Mouse (Mus musculus) heart, postnatal 0 days (tissue): ENCODE results near the gene Zbtb45. TPM values are rescaled to one million over a fixed set of nuclear protein-coding genes. Genes with fewer than 3 reads are reported as not detected.
A peak's percentile ranks its signal among the peaks of the same experiment; 100 is the strongest.

Source experiments
- ATAC-seq: fragments of 200-750 bp; cut with Nextera tagmentation; 2 replicates; pipeline ENCODE4 v1.8.0; 2017; ENCODE audit warnings: low read depth, moderate number of reproducible peaks, moderate library complexity; ENCODE audit not compliant: insufficient read depth
- DNase-seq: peaks from one replicate; pipeline ENCODE4 v3.0.0-alpha.2; 2016; ENCODE audit warnings: low spot score
- H3K27ac ChIP-seq: fragments of 300-500 bp; sonication (generic); 2 replicates; pipeline ENCODE4 v1.5.1; 2014; ENCODE audit warnings: low read depth, mild to moderate bottlenecking
- H3K27me3 ChIP-seq: fragments of 300-500 bp; sonication (generic); 2 replicates; pipeline ENCODE4 v1.6.1; 2014; ENCODE audit warnings: low read length, mixed read lengths; ENCODE audit not compliant: control insufficient read depth, insufficient read depth
- H3K36me3 ChIP-seq: fragments of 300-500 bp; sonication (generic); replicated peaks from 2 replicates; pipeline ENCODE4 v1.6.1; 2014; ENCODE audit warnings: low read length, mixed read lengths; ENCODE audit not compliant: control insufficient read depth, insufficient read depth
- H3K4me1 ChIP-seq: fragments of 300-500 bp; sonication (generic); 2 replicates; pipeline ENCODE4 v1.6.1; 2014; ENCODE audit warnings: antibody characterized with exemption; ENCODE audit not compliant: control insufficient read depth, insufficient read depth
- H3K4me2 ChIP-seq: fragments of 300-500 bp; sonication (generic); 2 replicates; pipeline ENCODE4 v1.6.1; 2014; ENCODE audit warnings: low read depth, mild to moderate bottlenecking, low read length, moderate library complexity
- H3K4me3 ChIP-seq: fragments of 300-500 bp; sonication (generic); 2 replicates; pipeline ENCODE4 v1.5.1; 2014; ENCODE audit warnings: low read depth, low read length
- H3K9ac ChIP-seq: fragments of 300-500 bp; sonication (generic); replicated peaks from 2 replicates; pipeline ENCODE4 v1.6.1; 2014; ENCODE audit warnings: low read depth, low read length, mixed read lengths
- H3K9me3 ChIP-seq: fragments of 300-500 bp; sonication (generic); replicated peaks from 2 replicates; pipeline ENCODE4 v1.6.1; 2016; ENCODE audit warnings: low read length; ENCODE audit not compliant: control insufficient read depth
- CTCF ChIP-seq: IDR thresholded peaks from 2 replicates; pipeline ENCODE4 v1.5.1; 2016; ENCODE audit warnings: antibody characterized with exemption, control low read depth, low read depth
- EP300 ChIP-seq: IDR thresholded peaks from 2 replicates; pipeline ENCODE4 v1.6.1; 2016; ENCODE audit warnings: antibody characterized with exemption, low read depth
- WGBS: fragments of 180-500 bp; shearing (Covaris S2); extraction: QIAGEN DNeasy Blood & Tissue Kit; methylation state at CpG from one replicate; pipeline ENCODE4 v1.1.7; 2014; 5-methylcytosine and 5-hydroxymethylcytosine counted together
- polyA plus RNA-seq: library from polyadenylated mRNA; unstranded; fragments of >200 nt; fragmentation: Nextera tagmentation; extraction: Ambion mirVana; gene quantifications from 2 replicates; pipeline ENCODE4 v1.2.1, GENCODE M21; 2015
- total RNA-seq: library from RNA; depleted of rRNA; stranded (reverse); fragments of >200 nt; gene quantifications from 2 replicates; pipeline ENCODE4 v1.2.3, GENCODE M21; 2014; ENCODE audit warnings: low replicate concordance; rRNA removed

Zbtb45 gene
- total RNA-seq (16.9 and 29.2 TPM in 2 replicates), polyA plus RNA-seq (9.5 and 10.5 TPM in 2 replicates)

DNA sequence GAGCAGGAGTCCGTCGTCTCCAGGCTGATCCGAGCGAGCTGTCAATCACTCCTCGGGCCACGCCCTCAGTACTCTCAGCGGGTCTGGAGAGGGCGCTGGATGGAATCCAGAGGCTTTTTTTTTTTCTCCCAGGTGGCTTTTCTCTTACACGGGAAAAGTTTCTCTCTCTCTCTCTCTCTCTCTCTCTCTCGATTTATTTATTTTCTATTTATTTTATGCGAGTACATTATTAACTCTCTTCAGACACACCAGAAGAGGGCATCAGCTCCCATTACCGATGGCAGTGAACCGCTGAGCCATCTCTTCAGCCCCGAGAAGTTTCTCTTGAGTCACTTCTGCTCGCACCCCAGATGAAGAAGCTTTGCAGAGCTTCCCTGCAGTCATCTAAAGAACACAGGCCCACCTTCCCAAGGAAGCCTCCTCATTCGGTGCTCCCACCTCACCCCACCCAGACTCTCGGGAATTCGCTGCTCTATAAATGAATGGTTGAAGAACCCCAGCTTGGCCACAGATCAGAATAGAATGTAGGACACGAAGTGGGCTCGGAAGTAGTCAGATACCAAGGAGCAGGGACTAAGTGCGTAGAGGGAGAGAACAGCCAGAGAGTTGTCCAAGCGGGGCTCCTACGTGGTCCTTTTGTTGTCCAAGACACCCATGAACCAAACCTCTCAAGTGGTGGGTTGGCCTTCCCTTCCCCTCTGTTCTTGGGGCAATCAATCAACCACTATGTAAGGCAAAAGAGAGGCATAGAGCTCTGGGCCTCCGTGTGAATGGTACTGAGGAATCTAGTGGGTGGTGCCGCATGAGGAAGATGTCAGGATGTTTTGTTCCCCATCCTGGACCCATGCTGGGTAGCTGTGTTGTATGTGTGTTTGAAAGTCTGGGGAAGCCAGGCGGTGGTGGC lies at the start of gene Zbtb45:
Gene Zbtb45, minus strand, starts transcription at position 30 of the 904 bp plus-strand sequence.
- Histone ChIP-seq H3K9me3 (no peaks in the 10 kb centered on the region), H3K36me3 (peaks cover 27% of the 10 kb centered on the region), H3K27me3 (no peaks in the 10 kb centered on the region), H3K9ac (peak within 1 kb of the TSS; percentile 64), H3K27ac (peak within 1 kb of the TSS; percentile 90), H3K4me1 (peaks cover 6% of the 10 kb centered on the region), H3K4me3 (peak within 1 kb of the TSS; percentile 73), H3K4me2 (peak within 1 kb of the TSS; percentile 80)
- ATAC-seq (no peak), DNase-seq (no peak)
- TF ChIP-seq CTCF (no peak), EP300 (no peak)
- WGBS: 13% methylated on average over 26 of the region's 26 CpGs

DNA sequence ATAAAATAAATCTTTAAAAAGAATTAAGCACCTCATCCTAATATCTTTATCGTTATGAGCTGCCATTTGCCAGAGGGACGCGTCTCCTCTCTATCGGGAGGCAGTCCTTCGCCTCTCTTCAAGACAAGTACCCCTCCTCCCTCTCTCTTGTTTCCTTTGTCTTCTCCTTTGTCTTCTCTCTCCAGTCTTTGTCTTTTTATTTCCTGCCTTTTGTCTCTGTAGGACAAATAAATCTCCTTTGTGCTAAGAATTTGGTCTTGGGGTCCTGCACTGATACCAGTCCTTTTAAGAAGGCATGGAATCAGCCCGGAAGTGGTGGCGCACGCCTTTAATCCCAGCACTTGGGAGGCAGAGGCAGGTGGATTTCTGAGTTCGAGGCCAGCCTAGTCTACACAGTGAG lies 49.7 kb upstream of the Zbtb45 start:
- no peak overlapping the region for H3K27ac ChIP-seq
- H3K36me3 ChIP-seq: no peaks in the 10 kb centered on the region
- no peaks in the 10 kb centered on the region for H3K9me3 ChIP-seq
- H3K27me3 ChIP-seq: no peaks in the 10 kb centered on the region
- no peak for DNase-seq
- no peak for TF ChIP-seq EP300
- TF ChIP-seq CTCF: no peak
- H3K4me2 ChIP-seq: no peak overlapping the region
- 83% methylated on average over 9 of the region's 9 CpGs for WGBS
- ATAC-seq: no peak
- no peak overlapping the region for H3K9ac ChIP-seq
- no peak overlapping the region for H3K4me3 ChIP-seq
- no peaks in the 10 kb centered on the region for H3K4me1 ChIP-seq

DNA sequence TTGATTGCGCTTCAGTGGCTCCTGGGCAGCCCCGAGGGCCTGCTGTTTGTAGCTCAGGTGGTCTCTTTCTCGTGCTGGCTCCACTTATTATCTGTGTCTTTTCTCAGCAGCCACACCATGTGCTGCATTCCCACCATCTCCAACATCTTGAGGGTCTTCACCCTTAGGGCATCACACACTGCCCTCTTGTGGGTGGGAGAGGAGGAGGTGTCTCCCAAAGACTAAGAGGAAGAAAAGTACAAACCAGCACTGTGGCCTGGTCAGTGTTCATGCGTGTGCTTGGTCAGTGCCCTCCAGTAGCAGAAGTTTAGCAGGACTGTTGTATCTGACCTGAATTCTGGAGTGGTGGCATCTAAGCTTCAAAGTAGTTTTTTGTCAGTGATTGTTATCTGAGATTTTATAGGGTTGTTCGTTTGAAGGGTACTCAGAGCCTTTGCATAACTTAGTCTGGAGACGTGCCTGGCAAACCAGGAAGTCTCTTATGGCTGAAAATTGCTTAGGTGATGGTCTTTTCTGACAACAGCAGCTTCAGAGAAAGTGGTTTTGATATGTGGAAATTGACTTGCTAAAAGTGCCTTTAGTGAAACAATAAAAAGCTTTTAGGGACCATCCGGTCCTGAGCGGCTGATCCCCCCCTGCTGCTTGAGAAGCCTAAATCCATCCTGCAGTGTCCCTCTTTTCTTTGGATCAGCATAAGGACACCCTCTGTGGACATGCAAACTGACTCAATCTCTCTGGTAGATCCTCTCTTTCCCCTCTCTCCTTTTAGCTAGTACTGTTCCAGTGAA lies 47.3 kb upstream of the Zbtb45 start:
- TF ChIP-seq CTCF (peak; percentile 19; the same call in 1 of the 2 replicates), EP300 (no peak)
- H3K36me3 ChIP-seq: no peaks in the 10 kb centered on the region
- H3K9ac ChIP-seq: no peak overlapping the region
- H3K4me3 ChIP-seq: no peak overlapping the region
- no peaks in the 10 kb centered on the region for H3K27me3 ChIP-seq
- H3K4me1 ChIP-seq: 0 out of 2 replicates have a peak, but pooled peaks cover 5% of the 10 kb centered on the region
- DNase-seq (no peak), ATAC-seq (no peak)
- H3K27ac ChIP-seq: no peak overlapping the region
- WGBS: 62% methylated on average over 8 of the region's 8 CpGs
- no peak overlapping the region for H3K4me2 ChIP-seq
- H3K9me3 ChIP-seq: no peaks in the 10 kb centered on the region

DNA sequence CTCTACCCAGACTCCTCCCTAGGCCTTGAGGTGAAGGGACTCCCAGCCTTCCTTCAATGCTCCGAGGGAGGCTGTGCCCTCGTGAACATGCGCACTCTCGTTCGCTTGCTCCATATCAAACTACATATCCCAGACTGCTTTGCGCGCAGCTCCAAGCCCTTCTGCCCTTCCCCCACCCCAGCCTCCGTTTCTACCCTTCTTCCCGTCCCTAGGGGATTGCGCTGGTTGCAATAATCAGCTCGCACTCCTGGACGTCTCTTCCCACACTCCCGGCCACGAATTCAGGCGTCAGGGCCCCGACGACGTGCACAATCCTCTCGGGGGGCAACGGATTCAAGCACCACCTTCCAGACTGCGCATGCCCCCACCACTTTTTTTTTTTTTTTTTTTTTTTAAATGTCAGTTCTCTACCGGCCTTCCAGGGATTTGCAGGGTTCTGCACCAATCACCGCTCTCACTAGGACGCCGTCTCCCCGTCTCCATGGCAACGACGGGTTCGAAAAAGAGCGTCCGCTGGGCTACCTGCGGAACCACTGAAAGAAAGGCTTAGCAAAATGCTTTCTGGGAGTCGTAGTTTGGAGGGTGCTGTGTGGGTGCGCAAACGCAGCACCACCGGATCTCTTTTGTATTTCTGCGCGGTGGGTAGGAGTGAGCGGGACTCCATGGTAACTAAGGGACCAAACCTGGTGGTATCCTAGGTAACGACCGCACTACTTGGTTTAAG lies 44.6 kb upstream of the Zbtb45 start, which contains the start of gene Mzf1:
Gene Mzf1, minus strand, starts transcription at position 478 of the 724 bp plus-strand sequence.
- under 1% methylated on average over 41 of the region's 41 CpGs for WGBS

GRCm38 (mm10) chr7:13053961-13054286 lies 44.1 kb upstream of the Zbtb45 start:
- Histone ChIP-seq H3K9me3 (no peaks in the 10 kb centered on the region), H3K4me3 (peak overlapping the region; percentile 65), H3K27me3 (no peaks in the 10 kb centered on the region), H3K27ac (no peak overlapping the region), H3K4me1 (0 out of 2 replicates have a peak, but pooled peaks cover 5% of the 10 kb centered on the region), H3K36me3 (no peaks in the 10 kb centered on the region), H3K9ac (peak overlapping the region; percentile 45; the same call in 1 of the 2 replicates), H3K4me2 (peak overlapping the region; percentile 71)
- 2% methylated on average over 15 of the region's 15 CpGs for WGBS
- no peak for ATAC-seq
- DNase-seq: no peak
- TF ChIP-seq EP300: no peak
- no peak for TF ChIP-seq CTCF

More for the DNA sequence above, 44.6 kb upstream of the Zbtb45 start, which contains the start of gene Mzf1:
- Histone ChIP-seq H3K9ac (peak within 1 kb of the TSS; percentile 45; the same call in 1 of the 2 replicates), H3K36me3 (no peaks in the 10 kb centered on the region), H3K4me3 (peak within 1 kb of the TSS; percentile 65), H3K4me1 (0 out of 2 replicates have a peak, but pooled peaks cover 5% of the 10 kb centered on the region), H3K27me3 (no peaks in the 10 kb centered on the region), H3K9me3 (no peaks in the 10 kb centered on the region), H3K4me2 (peak within 1 kb of the TSS; percentile 71), H3K27ac (peak within 1 kb of the TSS; percentile 56)
- DNase-seq (peak; percentile 91), ATAC-seq (peak; percentile 92)
- TF ChIP-seq EP300 (no peak), CTCF (no peak)
